Mouse (Mus musculus): Measurements from ENCODE around the gene Syngr2. TPM values are rescaled to one million over a fixed set of nuclear protein-coding genes. Genes with fewer than 3 reads are reported as not detected.
"Not testable (repeated sequence)": the region's sequence is repeated elsewhere in the genome, so short reads cannot be mapped to it uniquely, and the experiment has no call there.

Syngr2 gene
- total RNA-seq, 2 experiments from 2014 or later: 60.2 to 69.5 TPM

DNA sequence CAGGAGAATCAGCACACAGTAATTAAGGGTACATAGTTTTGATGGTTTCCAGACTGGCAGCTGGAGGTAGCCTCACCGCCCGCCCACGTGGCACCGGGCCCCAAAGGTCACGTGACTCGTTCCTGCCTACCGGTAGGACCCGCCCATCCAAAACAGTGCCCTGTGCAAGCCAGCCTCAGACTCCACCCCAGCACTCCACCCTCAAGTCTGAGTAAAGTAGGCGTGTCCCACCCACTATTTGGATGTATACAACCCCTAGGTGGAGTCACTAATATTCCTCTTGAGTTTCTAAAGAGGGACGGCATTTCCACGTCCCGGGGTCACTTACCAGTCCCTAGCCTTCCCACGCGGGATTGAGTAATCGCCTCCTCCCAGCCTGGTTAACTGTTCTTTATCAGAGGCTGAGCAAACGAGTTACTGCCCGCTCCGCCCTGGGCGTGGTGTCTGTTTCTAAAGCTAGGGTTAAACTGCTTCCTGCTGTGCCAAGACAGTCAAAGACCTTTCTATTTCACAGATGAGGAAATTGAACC, 28.8 kb upstream of the Syngr2 start:
- peak; percentile 94 for DNase-seq

DNA sequence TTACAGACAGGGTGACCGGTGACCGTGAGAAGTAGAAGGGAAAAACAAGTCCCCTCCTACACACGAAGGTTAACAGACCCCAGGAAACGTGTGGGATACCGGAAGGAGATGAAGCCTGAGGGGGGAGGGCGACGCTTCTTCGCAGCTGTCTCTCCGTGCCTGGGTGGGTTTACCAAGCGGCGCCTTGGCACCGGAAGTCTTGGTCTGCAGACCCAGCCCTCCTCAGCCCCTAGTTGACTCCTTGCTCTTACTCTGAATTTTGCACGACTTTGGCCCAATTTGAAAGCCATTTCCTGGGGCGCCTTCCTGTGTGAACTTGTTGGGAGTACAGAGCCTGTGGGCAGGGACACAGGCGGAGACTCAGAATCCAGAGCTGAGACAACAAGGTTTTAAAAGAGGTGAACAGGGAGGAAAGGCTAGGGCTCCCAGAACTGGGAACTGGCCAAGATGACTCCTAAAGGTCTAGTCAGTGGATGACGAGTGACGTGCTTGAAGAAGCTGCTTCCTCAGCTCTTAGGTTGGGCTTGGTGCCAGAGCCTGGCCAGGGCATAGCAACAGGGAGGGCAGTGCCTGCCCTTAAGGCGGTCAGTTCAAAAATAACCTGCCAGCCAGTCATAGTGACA, 28.2 kb upstream of the Syngr2 start:
- DNase-seq: peak; percentile 88

DNA sequence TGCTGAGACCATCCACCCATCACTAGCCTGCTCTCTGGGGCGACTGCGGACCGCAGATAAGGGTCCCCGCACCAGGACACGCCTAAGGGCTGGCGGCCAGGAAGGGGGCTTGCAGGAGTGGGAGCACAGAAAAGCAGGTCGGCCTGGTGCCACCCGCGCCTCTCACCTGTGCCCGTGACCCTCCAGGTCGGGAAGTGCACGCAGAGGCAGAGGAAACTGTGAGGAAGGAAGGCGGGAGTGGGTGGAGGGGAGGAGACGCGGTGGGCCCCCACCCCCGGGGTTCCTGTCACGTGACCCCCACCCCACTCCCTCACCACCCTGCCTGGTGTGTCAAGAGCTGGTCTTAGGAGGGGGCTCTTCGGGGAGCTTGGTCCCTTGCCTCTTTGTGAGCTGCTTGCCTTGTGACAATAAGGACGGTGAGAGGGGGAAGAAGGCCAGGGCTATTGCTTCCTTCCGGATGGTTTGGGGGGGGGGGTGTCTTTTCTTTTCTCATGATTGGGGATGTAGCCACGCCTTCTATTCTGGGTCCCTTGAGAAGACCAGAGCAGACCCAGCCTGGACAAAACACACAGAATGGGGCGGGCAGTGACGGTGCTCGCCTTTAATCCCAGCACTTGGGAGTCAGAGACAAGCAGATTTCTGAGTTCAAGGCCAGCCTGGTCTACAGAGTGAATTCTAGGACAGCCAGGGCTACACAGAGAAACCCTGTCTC, 27.3 kb upstream of the Syngr2 start, which contains the start of the genes Tmc8 and Tmc6:
Tmc8 (plus strand) TSS at position 84 of the 712 bp plus-strand sequence.
Tmc6 (minus strand) TSS at position 206 of the 712 bp plus-strand sequence.
- peak; percentile 60 for DNase-seq

DNA sequence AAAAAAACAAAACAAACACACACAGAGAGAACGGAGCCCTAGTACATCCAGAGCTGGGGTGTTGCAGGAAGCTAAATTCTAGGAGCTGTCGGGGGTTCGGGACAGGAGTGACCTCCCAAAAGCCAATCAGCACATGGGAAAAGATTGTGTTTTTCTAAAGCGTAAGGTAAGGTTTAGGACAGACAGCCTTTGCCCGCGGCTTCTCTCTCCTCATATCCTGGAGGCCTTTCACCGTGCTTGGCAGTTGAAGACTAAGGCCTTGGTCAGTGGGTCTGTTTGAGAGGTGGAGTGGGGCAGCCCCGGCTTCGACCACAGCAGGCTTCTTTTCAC, 26.8 kb upstream of the Syngr2 start:
- no peak for DNase-seq

DNA sequence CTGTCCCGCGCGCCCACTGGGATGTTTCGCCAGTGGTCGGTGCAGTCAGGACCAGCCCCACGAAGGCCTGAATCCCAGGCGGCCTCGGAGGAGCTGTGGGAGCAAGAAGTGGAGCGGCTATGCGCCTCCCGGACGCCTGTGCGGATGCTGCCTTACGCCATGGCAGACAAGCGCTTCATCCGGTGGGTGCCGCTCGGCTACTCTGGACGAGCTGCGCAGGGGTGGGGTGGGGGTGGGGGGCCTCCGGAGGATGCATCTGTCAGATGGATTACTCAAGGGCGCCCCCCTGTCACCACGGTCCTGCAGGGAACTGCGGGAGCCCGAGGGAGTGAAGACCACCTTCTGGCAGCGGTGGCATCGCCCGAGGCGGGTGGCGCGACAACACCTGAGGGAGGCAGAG, 26.4 kb upstream of the Syngr2 start:
- DNase-seq: peak; percentile 71

DNA sequence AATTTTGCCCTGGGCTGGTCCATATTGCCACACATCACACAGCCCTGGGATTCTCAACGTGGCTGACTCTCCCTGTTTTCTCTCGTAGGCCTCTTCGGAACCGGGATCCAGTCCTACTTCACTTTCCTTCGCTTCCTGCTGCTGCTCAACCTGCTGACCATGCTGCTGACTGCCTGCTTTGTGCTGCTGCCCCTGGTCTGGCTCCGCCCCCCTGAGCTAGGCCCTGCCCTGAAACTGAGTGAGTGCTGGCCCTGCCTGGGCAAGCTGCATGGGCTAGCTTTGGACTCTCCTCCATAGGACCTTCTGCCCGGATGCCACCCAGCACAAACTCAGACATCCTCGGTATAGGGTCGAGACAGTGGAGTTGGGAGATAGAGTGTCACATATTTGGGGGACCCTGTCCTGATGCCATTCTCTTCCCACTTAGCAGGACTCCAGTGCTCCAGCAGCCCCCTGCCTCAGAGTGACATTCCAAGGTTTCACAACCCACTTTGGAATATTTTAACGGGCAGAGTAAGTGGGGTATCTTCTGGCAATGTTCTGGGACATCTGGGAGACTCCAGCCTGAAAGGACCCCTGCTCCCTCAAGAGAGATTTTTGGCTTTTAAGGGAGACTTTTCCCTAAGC, 25.7 kb upstream of the Syngr2 start:
- DNase-seq: peak; percentile 47

DNA sequence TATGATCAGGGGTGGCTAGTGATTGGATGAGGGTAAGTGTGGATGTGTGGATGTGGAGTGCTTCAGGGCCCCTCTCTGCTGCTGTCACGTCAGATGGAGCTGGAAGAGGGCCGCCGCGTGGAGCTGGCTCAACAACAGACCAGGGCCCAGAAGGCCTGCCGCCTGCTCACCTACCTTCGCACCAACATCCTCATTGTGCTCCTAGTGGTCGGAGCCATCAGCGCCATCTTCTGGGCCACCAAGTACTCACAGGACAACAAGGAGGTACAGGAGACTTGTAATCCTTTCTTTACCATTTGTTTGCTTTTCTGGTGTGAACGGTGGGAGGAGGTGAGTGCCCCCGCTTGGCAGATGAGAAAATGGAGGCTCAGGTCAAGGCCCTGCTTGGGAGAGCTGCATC, 23.2 kb upstream of the Syngr2 start:
- peak; percentile 77 for DNase-seq

DNA sequence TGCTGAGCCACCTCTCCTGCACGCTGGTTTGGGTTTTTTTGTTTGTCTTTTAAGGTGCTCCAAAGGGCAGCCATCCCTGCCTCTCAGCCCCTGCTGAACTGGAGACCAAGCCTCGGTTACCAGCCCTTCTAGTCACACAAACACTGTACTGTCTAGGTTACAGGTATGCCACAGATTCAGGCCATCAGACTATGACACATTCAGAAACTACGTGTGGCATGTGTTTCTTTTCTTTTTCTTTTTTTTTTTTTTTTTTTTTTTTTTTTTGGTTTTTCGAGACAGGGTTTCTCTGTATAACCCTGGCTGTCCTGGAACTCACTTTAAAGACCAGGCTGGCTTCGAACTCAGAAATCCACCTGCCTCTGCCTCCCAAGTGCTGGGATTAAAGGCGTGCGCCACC, 21.0 kb upstream of the Syngr2 start:
- not testable (repeated sequence) for DNase-seq

DNA sequence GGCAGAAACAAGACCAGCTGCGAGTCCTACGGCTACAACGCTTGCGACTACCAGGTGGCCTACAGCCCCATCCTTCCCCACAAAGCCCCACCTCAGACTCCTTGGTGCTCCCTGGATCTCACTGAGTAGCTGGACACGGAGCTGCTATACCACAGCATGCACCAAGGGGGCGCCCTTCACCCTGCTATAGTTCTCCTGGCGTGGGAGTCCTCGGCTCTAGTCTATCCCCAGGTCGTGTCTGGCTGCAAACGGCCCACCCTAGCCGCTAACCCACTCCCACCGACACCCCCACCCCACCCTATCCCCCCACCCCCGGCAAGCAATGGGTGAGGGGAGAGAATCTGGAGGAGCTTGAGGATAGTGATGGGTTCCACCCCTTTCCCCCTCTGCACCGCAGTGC, 19.2 kb upstream of the Syngr2 start:
- DNase-seq: peak; percentile 87

DNA sequence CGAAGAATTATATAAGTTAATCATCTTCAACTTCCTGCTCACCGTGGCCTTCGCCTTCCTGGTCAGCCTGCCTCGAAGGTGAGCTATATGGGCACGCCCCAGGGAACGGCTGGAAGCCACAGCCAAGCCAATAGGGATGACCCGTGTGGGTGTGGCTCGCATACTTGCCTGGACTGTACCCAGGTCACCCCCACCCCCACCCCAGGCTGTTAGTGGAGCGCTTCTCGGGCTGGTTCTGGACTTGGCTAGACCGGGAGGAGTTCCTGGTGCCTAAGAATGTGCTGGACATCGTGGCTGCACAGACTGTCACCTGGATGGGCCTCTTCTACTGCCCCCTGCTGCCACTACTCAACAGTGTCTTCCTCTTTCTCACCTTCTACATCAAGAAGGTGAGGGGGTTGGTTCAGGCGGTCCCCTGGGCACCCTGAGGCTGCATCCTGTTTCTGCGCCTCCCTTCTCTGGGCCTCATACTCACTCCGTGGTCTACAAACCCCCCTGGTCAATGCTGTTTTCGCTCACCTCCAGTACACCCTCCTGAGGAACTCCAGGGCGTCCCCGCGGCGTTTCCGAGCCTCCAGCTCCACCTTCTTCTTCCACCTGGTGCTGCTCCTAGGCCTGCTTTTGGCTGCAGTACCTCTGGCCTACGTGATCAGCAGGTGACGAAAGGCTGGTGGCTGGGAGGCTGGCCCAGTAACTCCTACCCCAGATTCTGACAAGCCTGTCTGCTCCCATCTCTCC, 18.6 kb upstream of the Syngr2 start:
- no peak for DNase-seq

DNA sequence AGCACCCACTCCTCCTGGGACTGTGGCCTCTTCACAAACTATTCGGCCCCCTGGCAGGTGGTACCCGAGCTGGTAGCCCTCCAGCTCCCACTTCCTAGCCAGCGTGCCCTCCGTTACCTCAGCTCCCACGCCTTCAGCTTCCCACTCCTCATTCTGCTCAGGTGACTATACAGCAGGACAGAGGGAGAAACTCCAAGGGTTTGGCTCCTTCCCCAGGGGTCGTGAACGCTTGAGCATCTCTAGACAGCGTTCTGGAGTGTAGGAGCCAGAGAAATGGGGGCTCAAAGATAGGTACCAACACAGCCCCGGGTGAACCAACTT, 18.1 kb upstream of the Syngr2 start:
- no peak for DNase-seq

DNA sequence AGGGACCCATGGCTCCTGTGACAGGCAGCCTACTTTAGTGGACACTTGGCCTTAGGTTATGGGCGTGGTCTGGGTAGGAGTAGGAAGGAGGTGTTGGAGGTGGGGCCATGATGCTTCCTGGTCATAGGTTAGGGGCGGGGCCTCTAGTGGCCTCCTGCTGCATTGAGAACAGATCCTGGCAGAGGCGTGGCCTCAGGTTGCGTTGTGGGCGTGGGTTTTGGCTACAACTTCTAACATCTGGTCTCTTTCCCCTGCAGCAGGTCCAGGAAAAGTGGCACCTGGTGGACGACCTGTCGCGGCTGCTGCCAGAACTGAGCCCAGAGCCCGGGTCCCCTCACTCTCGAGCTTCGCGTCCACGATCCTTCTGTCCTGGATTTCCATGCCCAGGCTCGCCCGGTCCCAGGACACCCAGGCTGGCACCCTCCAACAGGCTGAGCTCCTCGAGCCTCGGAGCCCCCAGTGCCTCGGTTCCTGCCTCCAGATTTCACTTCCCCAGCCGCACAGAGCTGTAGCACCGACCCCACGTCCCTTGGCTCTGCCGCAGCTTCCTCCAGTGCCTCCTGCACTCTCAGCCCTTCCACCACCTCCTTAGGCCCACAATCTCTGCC, 17.1 kb upstream of the Syngr2 start:
- DNase-seq: peak; percentile 60

DNA sequence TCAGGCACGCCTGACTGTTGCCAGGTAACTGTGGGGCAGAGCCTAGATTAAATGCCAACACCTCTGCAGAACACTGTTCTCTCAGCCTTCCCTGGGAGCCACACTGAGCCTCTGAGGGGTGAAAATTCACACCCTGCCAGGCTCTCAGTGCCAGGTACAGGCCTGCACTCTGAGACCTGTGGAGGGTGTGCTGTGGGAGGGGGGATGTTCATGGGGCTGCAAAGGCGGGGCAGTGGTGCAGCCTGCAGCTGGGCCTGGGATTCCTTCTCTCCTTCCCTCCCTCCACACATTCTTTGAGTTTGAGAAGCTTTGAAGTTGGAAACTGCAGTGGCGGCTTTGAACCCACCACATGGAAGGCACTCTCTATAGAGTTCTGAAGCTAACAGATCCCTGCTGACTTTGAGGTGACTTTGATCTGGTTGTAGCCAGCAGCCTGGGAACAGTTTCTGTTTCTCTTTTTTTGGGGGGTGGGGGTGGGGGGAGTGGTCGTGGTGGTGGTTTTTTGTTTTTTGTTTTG, 15.4 kb upstream of the Syngr2 start:
- no peak for DNase-seq

DNA sequence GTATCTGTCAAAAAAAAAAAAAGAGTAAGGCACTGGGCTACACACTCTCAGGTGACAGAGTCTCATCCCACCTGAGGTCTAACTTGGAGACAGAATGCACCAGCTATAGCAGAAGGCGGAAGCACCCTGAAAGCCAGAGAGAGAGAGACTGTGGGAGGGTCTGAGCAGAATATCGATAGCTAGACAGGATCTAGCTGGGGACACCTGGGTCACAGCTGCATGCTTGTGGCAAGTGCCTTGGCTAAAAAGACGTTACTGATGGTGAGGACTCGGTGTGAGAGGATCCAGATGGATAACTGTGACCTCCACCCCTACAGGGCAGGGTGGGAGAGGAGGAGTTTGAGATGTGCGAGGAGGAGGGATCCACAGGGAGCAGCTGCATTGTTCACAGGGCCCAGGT, 12.5 kb upstream of the Syngr2 start:
- DNase-seq: no peak

DNA sequence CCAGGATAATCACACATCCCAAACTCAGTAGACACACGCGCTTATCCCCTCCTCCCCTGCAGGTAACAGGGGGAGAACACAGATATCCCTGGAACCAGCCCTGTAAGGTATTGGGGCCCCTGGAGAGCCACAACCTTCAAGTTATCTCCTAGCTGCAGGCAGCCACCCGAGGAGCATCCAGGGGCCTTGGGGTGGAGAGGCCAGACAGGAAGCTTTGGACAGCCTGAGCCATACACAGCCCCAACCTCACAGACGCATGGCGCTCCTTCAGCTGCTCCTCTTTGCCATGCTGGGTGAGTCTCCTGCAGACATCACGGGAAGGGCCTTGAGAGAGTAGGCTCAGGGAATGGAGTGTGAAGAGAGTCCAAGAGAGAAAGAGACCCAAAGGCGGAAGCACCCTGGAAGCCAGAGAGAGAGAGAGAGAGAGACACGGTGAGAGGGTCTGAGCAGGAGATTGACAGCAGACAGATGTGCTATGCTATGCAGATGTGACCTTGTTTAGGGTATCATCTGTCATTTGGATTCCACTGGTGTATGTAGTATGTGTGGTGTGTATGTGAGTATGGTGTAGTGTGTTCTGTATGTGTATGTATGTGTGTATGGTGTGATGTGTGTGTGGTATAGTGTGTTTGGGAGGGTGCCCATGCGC, 11.8 kb upstream of the Syngr2 start, which contains the start of gene 6030468B19Rik:
6030468B19Rik (plus strand) TSS at position 150 of the 649 bp plus-strand sequence.
- no peak for DNase-seq

DNA sequence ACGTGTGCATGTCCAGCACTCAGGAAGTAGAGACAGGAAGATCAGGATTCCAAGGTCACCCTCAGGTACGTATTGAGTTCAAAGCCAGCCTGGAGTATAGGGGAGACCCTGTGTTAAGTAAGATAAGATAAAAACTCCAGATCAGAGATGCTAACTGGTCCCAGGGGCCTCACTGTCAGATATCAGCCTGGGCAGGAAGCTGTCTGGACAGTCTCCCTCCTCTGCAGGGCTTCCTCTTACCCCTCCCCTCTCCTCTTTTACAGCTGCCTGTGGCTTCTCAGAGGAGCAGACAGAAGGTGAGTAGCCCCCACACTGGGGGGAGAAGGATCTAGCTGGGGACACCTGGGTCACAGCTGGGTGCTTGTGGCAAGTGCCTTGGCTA, 11.3 kb upstream of the Syngr2 start:
- no peak for DNase-seq

DNA sequence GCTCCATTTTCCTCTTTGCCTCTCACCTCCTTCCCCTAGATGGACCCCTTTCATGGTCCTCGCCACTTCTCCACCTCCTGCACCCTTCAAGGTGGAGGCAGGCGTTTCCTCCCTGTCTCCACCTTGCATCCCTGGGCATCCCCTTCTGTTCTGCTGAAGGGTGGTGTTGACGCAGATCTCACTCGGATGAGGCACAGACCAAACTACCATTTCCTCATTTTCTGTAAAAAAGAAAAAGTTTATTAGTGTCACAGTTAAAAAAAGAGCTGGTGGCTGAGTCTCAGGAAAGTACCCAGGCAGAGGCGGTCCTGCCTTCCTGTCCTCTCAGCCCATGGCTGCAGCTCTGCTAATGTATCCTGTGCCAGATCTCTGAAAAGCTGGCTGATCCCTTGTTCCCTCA, 10.3 kb upstream of the Syngr2 start:
- DNase-seq: no peak

DNA sequence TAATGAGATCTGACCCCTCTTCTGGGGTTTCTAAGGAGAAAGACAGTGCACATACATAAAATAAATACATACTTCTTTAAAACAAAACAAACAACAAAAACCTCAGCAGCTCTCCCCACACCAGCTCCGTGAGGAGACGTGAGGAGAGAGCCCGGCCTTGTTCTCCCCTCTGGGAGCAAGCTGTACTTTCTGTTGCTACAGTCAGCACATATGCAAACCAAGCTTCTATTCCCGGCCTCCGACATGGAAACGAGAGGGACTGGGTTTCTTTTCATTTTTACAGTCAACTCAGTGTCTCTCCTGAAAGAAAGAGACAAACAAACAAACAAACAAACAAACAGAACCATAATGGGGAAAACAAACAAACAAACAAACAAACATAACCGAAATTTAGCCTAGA, 9.4 kb upstream of the Syngr2 start:
- DNase-seq: no peak

DNA sequence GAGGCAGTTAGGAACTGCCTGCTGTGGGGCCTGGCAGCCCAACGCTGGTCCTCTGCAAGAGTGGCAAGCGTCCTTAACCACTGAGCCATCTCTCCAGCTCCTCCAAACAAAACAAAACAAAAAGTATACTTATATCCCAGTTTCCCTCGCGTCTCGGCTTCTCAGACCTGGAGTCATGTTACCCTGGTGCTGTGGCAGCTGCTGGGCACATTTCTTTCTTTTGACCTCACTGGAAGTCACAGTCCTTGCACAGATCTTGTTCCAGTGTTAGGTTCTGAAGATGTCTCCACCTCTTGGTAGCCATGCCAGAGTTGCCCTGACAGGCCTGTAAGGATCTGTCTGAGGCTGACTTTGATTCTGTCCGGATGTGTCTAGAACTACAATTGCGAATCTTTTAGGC, 7.8 kb upstream of the Syngr2 start:
- no peak for DNase-seq

DNA sequence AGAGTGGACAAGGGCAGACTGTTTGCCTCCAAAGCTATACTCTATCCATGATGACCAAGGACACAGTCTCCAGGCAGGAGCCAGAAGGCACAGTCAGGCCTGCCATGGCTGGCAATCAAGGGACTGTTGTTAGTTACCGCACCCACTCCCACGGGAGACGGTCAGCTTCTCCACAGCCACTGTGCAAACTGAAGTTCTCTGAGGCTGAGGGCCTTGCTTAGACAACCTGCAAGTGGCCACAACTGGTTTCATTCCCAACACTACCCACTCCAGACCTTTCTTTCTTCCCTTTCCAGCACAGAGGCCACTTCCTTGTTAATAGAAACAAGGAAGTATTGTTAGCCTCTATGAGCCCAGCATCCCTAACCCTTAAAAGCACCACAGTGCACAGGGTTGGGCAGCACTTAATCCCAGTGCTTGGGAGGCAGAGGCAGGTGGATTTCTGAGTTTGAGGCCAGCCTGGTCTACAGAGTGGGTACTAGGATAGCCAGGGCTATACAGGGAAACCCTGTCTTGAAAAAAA, 6.2 kb upstream of the Syngr2 start:
- DNase-seq: no peak

DNA sequence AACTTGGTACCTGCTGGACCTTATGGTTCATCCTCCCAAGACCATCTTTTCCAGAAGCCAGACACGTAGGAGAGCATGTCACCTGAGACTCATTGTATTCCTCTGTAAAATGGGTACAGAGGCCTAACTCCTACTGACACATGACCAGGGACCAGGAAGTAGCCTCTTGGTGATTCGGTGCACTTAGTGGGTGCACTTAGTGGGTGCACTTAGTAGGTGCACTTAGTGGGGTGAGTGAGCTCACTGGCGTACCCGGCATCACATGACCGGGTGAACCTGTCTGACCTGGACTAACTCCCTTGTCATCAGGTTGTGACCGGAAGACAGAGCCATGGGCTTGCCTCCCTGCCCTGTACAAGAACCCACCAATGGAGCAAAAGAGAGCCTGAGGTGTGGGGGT, 2.7 kb upstream of the Syngr2 start:
- DNase-seq: no peak
